Mouse (Mus musculus) heart, adult 2 months (tissue): Measurements from ENCODE around the gene Plce1. TPM values are rescaled to one million over a fixed set of nuclear protein-coding genes. Genes with fewer than 3 reads are reported as not detected.
"Not testable (repeated sequence)": the region's sequence is repeated elsewhere in the genome, so short reads cannot be mapped to it uniquely, and the experiment has no call there.

Experiments used
- DNase-seq, 2 experiments: peaks; one replicate each; pipeline ENCODE4 v3.0.0; 2021
- H3K27ac ChIP-seq: fragments of 200-600 bp; 2 replicates; pipeline ENCODE4 v1.8.1; 2022
- H3K27me3 ChIP-seq: fragments of 200-500 bp; 2 replicates; pipeline ENCODE4 v1.6.1; 2012; ENCODE audit warnings: mild to moderate bottlenecking, low read length, inconsistent platforms, mixed read lengths; ENCODE audit not compliant: control insufficient read depth, insufficient read depth
- H3K36me3 ChIP-seq: fragments of 200-500 bp; 2 replicates; pipeline ENCODE4 v1.6.1; 2012; ENCODE audit warnings: low read length, inconsistent platforms; ENCODE audit not compliant: control insufficient read depth, insufficient read depth
- H3K4me1 ChIP-seq: fragments of 200-500 bp; 2 replicates; pipeline ENCODE4 v1.6.1; 2011; ENCODE audit warnings: low read length; ENCODE audit not compliant: control insufficient read depth, insufficient read depth
- H3K4me3 ChIP-seq: fragments of 200-600 bp; 2 replicates; pipeline ENCODE4 v1.8.1; 2022
- H3K79me2 ChIP-seq: fragments of 200-500 bp; replicated peaks from 2 replicates; pipeline ENCODE4 v1.6.1; 2012; ENCODE audit warnings: mild to moderate bottlenecking, inconsistent platforms, low read length, moderate library complexity, mixed read lengths; ENCODE audit not compliant: control insufficient read depth, insufficient read depth
- H3K9ac ChIP-seq: fragments of 200-500 bp; 2 replicates; pipeline ENCODE4 v1.6.1; 2012; ENCODE audit warnings: low read depth, mild to moderate bottlenecking, control low read depth, inconsistent platforms, low read length, mixed read lengths
- CTCF ChIP-seq: fragments of 200-600 bp; IDR thresholded peaks from 2 replicates; pipeline ENCODE4 v1.8.1; 2022; ENCODE audit warnings: antibody characterized with exemption, mild to moderate bottlenecking, moderate library complexity
- EP300 ChIP-seq: fragments of 200-500 bp; IDR thresholded peaks from 2 replicates; pipeline ENCODE4 v1.6.1; 2011; ENCODE audit warnings: low read depth, low read length, control low read depth; ENCODE audit not compliant: insufficient read depth
- POLR2A ChIP-seq: fragments of 200-500 bp; IDR thresholded peaks from 2 replicates; pipeline ENCODE4 v1.6.1; 2011; ENCODE audit warnings: mild to moderate bottlenecking, low read depth, low read length, control low read depth; ENCODE audit not compliant: insufficient read depth
- WGBS: fragments of 180-500 bp; shearing (Covaris S2); methylation state at CpG from one replicate; pipeline ENCODE4 v1.1.7; 2018; 5-methylcytosine and 5-hydroxymethylcytosine counted together
- intact Hi-C: fragments of 180-260 bp; cut with DNase I; formaldehyde crosslinking; loops from one replicate; pipeline ENCODE4 v1.15.1; 2025
- polyA plus RNA-seq: library from polyadenylated mRNA; depleted of rRNA; stranded (reverse); fragments of >200 nt; gene quantifications from 2 replicates; pipeline ENCODE4 v1.2.3, GENCODE M21; 2012
- total RNA-seq, 2 experiments: library from RNA; stranded (reverse); gene quantifications; 2 replicates each; pipeline ENCODE4 v1.2.3; 2021

The Plce1 gene
- total and polyA plus RNA-seq, 3 experiments, result 5.9 to 20.6 (median 18.7) TPM

GRCm38 (mm10) chr19:38639805-38640204 is 158.9 kb downstream of the Plce1 start:
- no peak overlapping the region for H3K4me3 ChIP-seq
- peaks cover 1% of the 10 kb centered on the region; the same call in 1 of the 2 replicates for H3K4me1 ChIP-seq
- H3K27me3 ChIP-seq, result no peaks in the 10 kb centered on the region
- H3K27ac ChIP-seq, result peak overlapping the region; percentile 40
- 0 out of 2 replicates have a peak, but pooled peaks cover 2% of the 10 kb centered on the region for H3K79me2 ChIP-seq
- intact Hi-C loops, result loop anchor here (5.0 to 10.0 kb wide), 2 partner anchors 73 to 155 kb away; partner anchors contain the start of gene Plce1
- no peak overlapping the region for H3K9ac ChIP-seq
- DNase-seq, result peak; percentile 61 to 79
- H3K36me3 ChIP-seq, result no peaks in the 10 kb centered on the region; the same call in 1 of the 2 replicates
- TF ChIP-seq EP300 (no peak), CTCF (no peak), POLR2A (no peak)
- 15% methylated on average over 3 of the region's 3 CpGs for WGBS

- H3K36me3 ChIP-seq, H3K27me3 ChIP-seq, H3K4me3 ChIP-seq, H3K79me2 ChIP-seq, H3K4me1 ChIP-seq, H3K9ac ChIP-seq, DNase-seq, H3K27ac ChIP-seq: not testable (repeated sequence)
- peak; percentile 63 for TF ChIP-seq CTCF
- WGBS, result 53% methylated on average over 1 of the region's 1 CpGs
- intact Hi-C loops, result loop anchor here (5.0 kb wide), 1 partner anchor 75 kb away; no protein-coding TSS in a partner anchor
These were observed 161.6 kb downstream of the Plce1 start for GRCm38 (mm10) chr19:38642515-38642914.

GRCm38 (mm10) chr19:38644871-38645595 is 164.1 kb downstream of the Plce1 start:
- WGBS, result 46% methylated on average over 6 of the region's 6 CpGs
- Histone ChIP-seq H3K79me2 (peaks cover 1% of the 10 kb centered on the region; the same call in 1 of the 2 replicates), H3K4me3 (no peak overlapping the region), H3K36me3 (no peaks in the 10 kb centered on the region; the same call in 1 of the 2 replicates), H3K27me3 (no peaks in the 10 kb centered on the region), H3K27ac (no peak overlapping the region), H3K4me1 (peaks cover under 1% of the 10 kb centered on the region; the same call in 1 of the 2 replicates), H3K9ac (no peak overlapping the region)
- intact Hi-C loops, result loop anchor here (5.0 kb wide), 1 partner anchor 78 kb away; no protein-coding TSS in a partner anchor
- DNase-seq, result no peak
- TF ChIP-seq CTCF (no peak), EP300 (no peak), POLR2A (no peak)

- Histone ChIP-seq H3K27ac (no peak overlapping the region; the same call in 1 of the 2 replicates), H3K4me3 (no peak overlapping the region), H3K36me3 (no peaks in the 10 kb centered on the region), H3K79me2 (no peaks in the 10 kb centered on the region), H3K4me1 (no peaks in the 10 kb centered on the region), H3K9ac (no peak overlapping the region), H3K27me3 (no peaks in the 10 kb centered on the region)
- no peak for TF ChIP-seq EP300
- no peak for TF ChIP-seq POLR2A
- TF ChIP-seq CTCF, result no peak
- intact Hi-C loops, result no loop called here
- WGBS, result 72% methylated on average over 13 of the region's 13 CpGs
- no peak for DNase-seq
These were observed 177.1 kb downstream of the Plce1 start for GRCm38 (mm10) chr19:38657980-38658379.

GRCm38 (mm10) chr19:38665398-38665797 is 184.5 kb downstream of the Plce1 start:
- 90% methylated on average over 1 of the region's 1 CpGs for whole genome bisulfite sequencing
- Histone ChIP-seq H3K27me3 (no peaks in the 10 kb centered on the region), H3K4me1 (no peaks in the 10 kb centered on the region), H3K36me3 (no peaks in the 10 kb centered on the region), H3K27ac (no peak overlapping the region), H3K4me3 (no peak overlapping the region), H3K9ac (no peak overlapping the region), H3K79me2 (no peaks in the 10 kb centered on the region)
- DNase-seq, result no peak
- TF ChIP-seq EP300, result no peak
- no peak for TF ChIP-seq POLR2A
- TF ChIP-seq CTCF, result no peak
- intact Hi-C loops, result no loop called here

GRCm38 (mm10) chr19:38672015-38672600 is 191.2 kb downstream of the Plce1 start:
- Histone ChIP-seq H3K4me3 (no peak overlapping the region), H3K36me3 (no peaks in the 10 kb centered on the region), H3K9ac (no peak overlapping the region), H3K79me2 (no peaks in the 10 kb centered on the region), H3K27me3 (no peaks in the 10 kb centered on the region), H3K27ac (no peak overlapping the region), H3K4me1 (peaks cover 1% of the 10 kb centered on the region; the same call in 1 of the 2 replicates)
- intact Hi-C loops, result no loop called here
- WGBS, result 80% methylated on average over 7 of the region's 7 CpGs
- no peak for DNase-seq
- no peak for TF ChIP-seq CTCF
- TF ChIP-seq POLR2A, result no peak
- no peak for TF ChIP-seq EP300
